Mouse (Mus musculus): ENCODE data around the gene Dixdc1.

Gene Dixdc1

DNA sequence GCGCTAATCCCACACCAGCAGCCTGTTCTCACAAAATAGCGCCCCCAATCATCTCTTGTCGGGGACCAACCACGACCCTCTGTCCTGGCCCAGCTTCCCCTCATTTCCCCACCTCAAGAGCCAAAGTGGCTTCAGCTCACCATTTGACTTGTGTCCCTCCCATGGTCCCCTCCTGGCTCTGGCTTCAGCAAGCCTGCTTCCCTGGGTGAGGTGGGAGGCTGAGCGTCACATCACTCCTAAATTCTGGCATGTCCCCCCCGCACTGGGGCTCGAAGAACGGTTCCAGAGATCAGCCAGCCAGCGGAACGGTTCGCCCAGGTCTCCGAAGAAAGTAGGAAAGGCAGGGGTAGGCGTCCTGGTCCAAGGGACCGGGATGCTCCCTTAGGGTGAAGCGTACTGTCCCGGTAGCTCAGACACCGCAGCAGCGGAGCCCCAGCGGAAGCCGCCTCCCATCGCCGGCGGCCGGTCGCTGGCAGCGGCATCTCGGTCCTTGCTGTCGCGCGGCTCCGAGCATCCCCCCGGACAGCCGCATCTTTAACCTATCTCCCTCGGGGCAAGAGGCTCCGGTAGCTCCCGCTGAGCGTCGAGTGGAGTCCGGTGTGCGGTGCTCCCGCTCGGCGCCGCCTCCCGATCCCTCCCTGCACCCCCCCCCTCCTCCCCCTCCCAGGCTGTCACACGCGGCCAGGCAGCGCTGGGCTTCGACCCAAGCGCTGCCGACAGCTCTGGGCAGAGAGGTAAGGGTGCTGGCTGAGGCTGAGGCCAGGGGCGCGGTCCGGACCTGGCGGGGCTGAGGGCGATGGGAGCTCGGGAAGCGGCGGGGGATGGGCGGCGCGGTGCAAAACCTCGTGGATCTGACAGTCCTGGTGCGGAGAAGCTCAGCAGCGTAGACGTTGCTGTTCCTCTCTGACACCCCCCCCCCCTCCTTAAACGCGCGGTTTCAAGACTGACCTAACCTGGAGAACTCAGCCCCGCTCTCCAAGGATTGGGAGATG is 40.6 kb downstream of the Dixdc1 start:
- DNase-seq = peak; percentile 67

DNA sequence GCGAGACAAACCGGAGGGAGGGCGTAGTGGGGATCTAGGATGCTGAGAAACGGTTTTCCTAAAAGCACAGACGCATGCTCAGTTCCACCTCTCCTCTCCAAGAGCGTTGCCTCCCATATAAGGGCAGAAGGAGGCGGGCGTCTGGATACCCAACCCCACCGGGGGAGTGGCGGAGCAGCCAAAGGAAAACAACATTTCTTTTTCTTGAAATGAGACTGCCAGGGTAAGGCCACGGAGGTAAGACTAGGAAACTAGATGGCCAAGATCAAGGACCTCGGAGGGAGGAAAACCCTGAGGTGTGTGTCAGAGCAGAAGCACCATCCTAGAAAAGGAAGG is 41.6 kb downstream of the Dixdc1 start:
- DNase-seq = peak; percentile 78

DNA sequence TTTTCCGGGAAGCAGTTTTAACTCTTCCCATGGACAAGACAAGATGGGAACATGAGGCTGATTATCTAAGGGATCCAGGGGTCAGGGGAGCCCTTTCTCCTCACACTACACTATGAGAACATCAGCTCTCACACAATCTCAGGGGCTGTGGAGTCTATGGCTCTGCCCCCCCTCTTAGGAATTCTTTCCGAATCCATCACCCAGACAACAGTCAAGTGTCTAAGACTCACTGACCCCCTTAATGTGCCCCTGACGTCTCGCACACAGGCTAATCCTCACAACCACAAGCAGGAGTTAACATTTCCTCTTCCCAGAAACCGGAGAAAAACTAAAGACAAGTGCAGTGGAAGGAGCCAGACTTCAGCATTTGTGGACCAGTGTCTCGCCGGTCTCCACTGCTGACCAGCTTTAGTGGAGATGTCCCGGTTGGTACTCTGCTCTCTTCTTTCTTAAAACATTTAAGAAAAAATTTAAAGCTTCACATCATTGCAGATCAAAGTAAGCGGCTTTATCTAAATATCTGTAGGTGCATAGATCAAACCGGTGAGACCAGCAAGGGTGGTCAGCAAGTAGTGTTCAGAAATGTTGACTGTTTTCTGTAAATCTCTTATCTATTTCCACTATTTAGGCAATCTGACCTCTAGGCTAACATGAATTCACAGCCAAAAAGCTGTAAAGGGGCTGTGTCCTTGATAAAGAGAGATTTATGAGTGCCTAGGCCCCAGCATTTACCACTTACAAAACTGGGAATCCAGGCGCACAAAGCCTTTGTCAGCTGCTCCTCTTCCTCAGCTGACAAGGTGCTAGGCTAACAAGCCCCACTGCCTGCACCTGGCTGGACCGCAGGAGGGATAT is 42.2 kb downstream of the Dixdc1 start:
- DNase-seq = no peak

- DNase-seq = no peak
Measured at GRCm38 (mm10) chr9:50695153-50695552, 44.2 kb downstream of the Dixdc1 start.

- DNase-seq = peak; percentile 49
Measured at GRCm38 (mm10) chr9:50693631-50694030, 45.7 kb downstream of the Dixdc1 start.

GRCm38 (mm10) chr9:50692626-50693580 is 46.4 kb downstream of the Dixdc1 start:
- DNase-seq = no peak

- no peak for DNase-seq
Measured at GRCm38 (mm10) chr9:50686866-50687652, 52.3 kb downstream of the Dixdc1 start.

- DNase-seq = no peak
Measured at GRCm38 (mm10) chr9:50681727-50682126, 57.6 kb downstream of the Dixdc1 start.

DNA sequence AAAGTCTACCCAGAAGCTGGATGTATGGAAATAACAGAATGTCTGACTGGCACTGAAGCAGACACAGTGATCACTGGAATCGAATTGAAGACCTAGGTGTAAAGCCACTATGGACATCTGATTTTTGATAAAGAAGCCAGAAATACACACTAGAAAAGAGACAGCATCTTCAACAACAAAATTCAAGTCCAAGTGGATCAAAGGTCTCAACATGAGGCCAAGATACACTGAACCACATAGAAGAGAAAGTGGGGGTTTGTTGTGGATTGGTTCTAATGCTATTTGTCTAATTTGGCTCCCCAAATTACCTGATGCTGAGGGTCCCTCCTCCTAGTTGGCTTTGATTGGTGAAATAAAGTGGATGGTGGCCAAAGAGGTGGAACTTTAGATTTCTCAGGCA is 59.9 kb downstream of the Dixdc1 start:
- DNase-seq = no peak

GRCm38 (mm10) chr9:50674771-50675170 is 64.5 kb downstream of the Dixdc1 start:
- DNase-seq = no peak

DNA sequence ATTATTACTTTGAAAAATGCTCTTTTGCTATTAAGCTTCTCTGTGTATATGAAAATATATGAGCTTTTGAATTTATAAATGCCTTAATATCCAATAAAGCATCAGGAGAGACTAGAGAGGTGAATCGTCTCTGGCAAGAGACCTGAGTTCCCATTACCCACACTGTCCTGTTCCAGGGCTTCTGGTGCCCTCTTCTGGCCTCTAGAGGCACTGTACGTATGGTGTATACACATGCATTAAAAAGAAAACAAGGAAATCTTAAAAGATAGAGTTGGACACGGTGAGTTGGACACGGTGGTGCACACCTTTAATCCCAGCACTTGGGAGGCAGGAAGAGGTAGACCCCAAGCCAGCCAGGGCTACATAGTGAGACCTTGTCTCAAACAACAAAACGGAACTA is 68.6 kb downstream of the Dixdc1 start:
- DNase-seq = no peak

DNA sequence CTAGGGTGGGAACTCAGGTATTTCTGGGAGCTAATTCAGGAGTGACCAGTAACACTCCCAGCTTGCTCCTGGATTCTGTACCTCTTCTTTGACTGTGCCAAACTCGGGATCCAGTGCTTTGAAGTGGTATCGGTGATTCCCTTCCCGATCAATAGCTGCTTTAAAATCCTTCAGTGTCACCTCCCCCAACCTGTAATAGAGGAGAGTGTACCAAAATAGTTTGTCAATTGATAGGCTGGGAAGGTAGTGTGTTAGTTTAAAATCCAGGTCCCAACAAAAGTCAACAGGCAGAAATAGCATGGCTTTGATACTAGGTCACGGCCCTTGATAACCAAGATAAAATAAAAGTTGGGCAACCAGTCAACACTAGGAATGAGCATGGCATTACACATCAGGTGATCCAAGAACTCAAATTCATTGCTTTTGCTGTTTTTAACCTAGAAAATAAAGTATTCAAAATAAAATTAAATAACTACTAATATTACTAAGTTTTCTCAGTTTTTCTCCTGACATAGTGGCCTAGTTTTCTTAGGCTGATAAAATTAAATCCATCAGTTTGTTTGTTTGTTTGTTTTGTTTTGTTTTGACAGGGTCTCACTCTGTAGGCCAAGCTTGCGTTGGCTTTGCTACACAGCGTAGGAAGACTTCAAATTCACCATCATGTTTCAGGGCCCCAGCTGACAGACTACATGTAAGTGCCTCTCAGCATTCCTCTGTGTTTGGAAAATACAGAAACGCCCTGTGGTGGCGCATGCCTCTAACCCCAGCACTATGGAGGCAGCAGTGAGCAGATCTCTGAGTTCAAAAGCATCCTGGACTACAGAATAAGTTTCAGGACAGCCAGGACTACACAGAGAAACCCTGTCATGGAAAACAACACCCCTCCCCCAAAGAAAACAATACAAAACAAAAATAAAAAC is 71.5 kb downstream of the Dixdc1 start:
- DNase-seq = no peak

- DNase-seq = no peak
Measured at GRCm38 (mm10) chr9:50666442-50666841, 72.9 kb downstream of the Dixdc1 start.

GRCm38 (mm10) chr9:50664826-50665225 is 74.5 kb downstream of the Dixdc1 start:
- no peak for DNase-seq

GRCm38 (mm10) chr9:50660431-50660830 is 78.9 kb downstream of the Dixdc1 start:
- DNase-seq = no peak

DNA sequence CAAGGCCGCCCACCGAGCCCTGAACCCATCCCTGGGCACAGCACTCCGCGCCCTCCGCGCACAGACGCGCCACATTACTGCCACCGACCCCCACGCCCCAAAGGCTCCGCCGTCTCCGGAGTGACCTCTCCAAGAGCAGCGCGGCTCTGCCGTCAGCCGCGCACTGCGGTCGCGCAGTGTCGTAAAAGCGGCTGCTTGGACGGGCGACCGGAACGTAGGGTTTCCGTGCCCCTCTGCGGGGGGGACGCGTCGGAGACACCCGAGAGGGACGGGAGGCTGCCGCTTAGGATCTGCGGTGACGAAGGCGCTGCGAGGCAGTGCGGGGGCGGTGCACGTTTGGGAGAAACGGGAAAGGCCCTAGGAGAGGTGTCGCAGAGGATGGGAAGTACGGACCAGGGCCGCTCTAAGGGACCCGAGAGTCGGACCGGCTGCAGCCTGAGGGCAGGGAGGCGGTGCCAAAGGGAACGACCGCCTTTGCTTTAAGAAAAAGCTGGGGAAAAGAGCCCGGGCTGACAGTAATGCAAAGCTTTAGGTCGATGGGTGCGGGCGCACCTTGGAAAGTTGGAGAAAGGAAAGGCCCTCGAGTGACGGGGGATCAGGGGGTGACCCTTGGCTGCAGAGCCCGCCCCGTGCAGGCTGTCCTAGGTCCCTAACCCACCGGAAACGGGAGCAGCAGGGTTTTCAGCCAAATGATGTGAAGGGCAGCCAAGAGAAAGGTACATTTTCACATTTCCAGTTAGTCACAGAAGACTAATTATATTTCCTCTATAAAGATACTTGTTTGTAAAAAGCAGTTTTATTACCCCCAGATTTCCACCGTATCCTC is 79.7 kb downstream of the Dixdc1 start, which contains the start of gene Dlat:
Gene Dlat, minus strand, starts transcription at position 389 of the 826 bp plus-strand sequence.
- DNase-seq = peak; percentile 89

- DNase-seq = no peak
Measured at GRCm38 (mm10) chr9:50658941-50659388, 80.4 kb downstream of the Dixdc1 start.

DNA sequence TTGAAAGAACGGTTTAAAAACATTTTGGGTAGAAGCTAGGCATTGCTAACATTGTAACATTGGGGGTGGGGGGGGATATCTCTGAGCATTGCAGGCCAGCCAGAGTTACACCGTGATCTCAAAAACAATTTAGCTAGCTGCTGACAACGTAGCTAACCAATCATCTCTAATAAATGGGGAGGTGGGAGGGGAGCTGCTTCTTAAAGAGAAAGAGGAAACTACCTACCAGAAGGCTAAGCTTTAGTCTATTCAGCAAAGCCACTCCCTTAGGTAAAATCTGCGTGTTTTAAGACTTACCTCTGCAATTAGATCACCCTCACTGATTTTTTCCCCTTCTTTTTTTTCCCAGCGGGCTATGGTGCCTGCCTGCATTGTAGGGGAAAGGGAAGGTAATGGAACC is 80.9 kb downstream of the Dixdc1 start:
- DNase-seq = no peak

GRCm38 (mm10) chr9:50650503-50650902 is 88.8 kb downstream of the Dixdc1 start:
- no peak for DNase-seq

Data from cerebellum, adult 8-10 months (tissue).